Mouse (Mus musculus) embryonic facial prominence, embryonic 11.5 days (tissue): ENCODE results near the gene Ifna15. TPM values are rescaled to one million over a fixed set of nuclear protein-coding genes. Genes with fewer than 3 reads are reported as not detected.
A peak's percentile ranks its signal among the peaks of the same experiment; 100 is the strongest.

ENCODE experiments used
- ATAC-seq: fragments of 200-750 bp; cut with Nextera tagmentation; replicated peaks from 2 replicates; pipeline ENCODE4 v1.8.0; 2017; ENCODE audit warnings: low read depth; ENCODE audit not compliant: insufficient number of reproducible peaks, low FRiP score, low TSS enrichment
- DNase-seq: peaks from one replicate; pipeline ENCODE4 v3.0.0-alpha.2; 2015; ENCODE audit warnings: low spot score
- H3K27ac ChIP-seq: fragments of 300-500 bp; sonication (generic); replicated peaks from 2 replicates; pipeline ENCODE4 v1.5.1; 2014; ENCODE audit warnings: mild to moderate bottlenecking, low read depth, low read length, control low read depth
- H3K27me3 ChIP-seq: fragments of 300-500 bp; sonication (generic); 2 replicates; pipeline ENCODE4 v1.6.1; 2014; ENCODE audit warnings: mild to moderate bottlenecking, low read length, moderate library complexity, mixed read lengths; ENCODE audit not compliant: control insufficient read depth, insufficient read depth
- H3K36me3 ChIP-seq: fragments of 300-500 bp; sonication (generic); replicated peaks from 2 replicates; pipeline ENCODE4 v1.6.1; 2014; ENCODE audit warnings: low read depth, mild to moderate bottlenecking, low read length, moderate library complexity, mixed read lengths; ENCODE audit not compliant: control insufficient read depth, insufficient read depth
- H3K4me1 ChIP-seq: fragments of 300-500 bp; sonication (generic); 2 replicates; pipeline ENCODE4 v1.6.1; 2014; ENCODE audit warnings: low read length, mixed read lengths; ENCODE audit not compliant: control insufficient read depth, insufficient read depth
- H3K4me2 ChIP-seq: fragments of 300-500 bp; sonication (generic); 2 replicates; pipeline ENCODE4 v1.6.1; 2014; ENCODE audit warnings: low read depth, mild to moderate bottlenecking, control low read depth, low read length, moderate library complexity
- H3K4me3 ChIP-seq: fragments of 300-500 bp; sonication (generic); 2 replicates; pipeline ENCODE4 v1.5.1; 2014; ENCODE audit warnings: low read depth, low read length, control low read depth
- H3K9ac ChIP-seq: fragments of 300-500 bp; sonication (generic); replicated peaks from 2 replicates; pipeline ENCODE4 v1.6.1; 2014; ENCODE audit warnings: mild to moderate bottlenecking, control low read depth, low read length
- H3K9me3 ChIP-seq: fragments of 300-500 bp; sonication (generic); replicated peaks from 2 replicates; pipeline ENCODE4 v1.6.1; 2016; ENCODE audit warnings: mild to moderate bottlenecking, low read length, inconsistent platforms, mixed read lengths; ENCODE audit not compliant: control insufficient read depth
- WGBS: fragments of 180-500 bp; shearing (Covaris S2); extraction: QIAGEN DNeasy Blood & Tissue Kit; methylation state at CpG from one replicate; pipeline ENCODE4 v1.1.7; 2014; 5-methylcytosine and 5-hydroxymethylcytosine counted together
- polyA plus RNA-seq: library from polyadenylated mRNA; unstranded; fragments of >200 nt; fragmentation: Nextera tagmentation; extraction: Ambion mirVana; gene quantifications from 2 replicates; pipeline ENCODE4 v1.2.1, GENCODE M21; 2014

The Ifna15 gene
- polyA plus RNA-seq, 1 experiment from 2014 or later: not detected

- WGBS: 82% methylated on average over 12 of the region's 12 CpGs
- H3K9me3 ChIP-seq: no peaks in the 10 kb centered on the region
- no peak overlapping the region for H3K27ac ChIP-seq
- DNase-seq (no peak), ATAC-seq (no peak)
- H3K4me2 ChIP-seq: no peak overlapping the region
- no peaks in the 10 kb centered on the region for H3K27me3 ChIP-seq
- no peaks in the 10 kb centered on the region for H3K4me1 ChIP-seq
- no peak overlapping the region for H3K4me3 ChIP-seq
- H3K9ac ChIP-seq: no peak overlapping the region
- H3K36me3 ChIP-seq: no peaks in the 10 kb centered on the region
Observed at GRCm38 (mm10) chr4:88537328-88537727, 20.7 kb downstream of the Ifna15 start.

GRCm38 (mm10) chr4:88536640-88537039 is 21.4 kb downstream of the Ifna15 start:
- 83% methylated on average over 7 of the region's 7 CpGs for WGBS
- H3K4me3 ChIP-seq: no peak overlapping the region
- no peak for DNase-seq

GRCm38 (mm10) chr4:88535742-88536141 is 22.3 kb downstream of the Ifna15 start:
- H3K9me3 ChIP-seq: no peaks in the 10 kb centered on the region
- no peak overlapping the region for H3K4me3 ChIP-seq
- H3K36me3 ChIP-seq: no peaks in the 10 kb centered on the region
- H3K27me3 ChIP-seq: no peaks in the 10 kb centered on the region
- no peak overlapping the region for H3K4me2 ChIP-seq
- no peak overlapping the region for H3K27ac ChIP-seq
- H3K9ac ChIP-seq: no peak overlapping the region
- 79% methylated on average over 1 of the region's 1 CpGs for WGBS
- no peaks in the 10 kb centered on the region for H3K4me1 ChIP-seq
- no peak for DNase-seq
- no peak for ATAC-seq

More at GRCm38 (mm10) chr4:88536640-88537039, 21.4 kb downstream of the Ifna15 start:
- Histone ChIP-seq H3K4me2 (no peak overlapping the region), H3K4me1 (no peaks in the 10 kb centered on the region), H3K36me3 (no peaks in the 10 kb centered on the region), H3K9me3 (no peaks in the 10 kb centered on the region), H3K9ac (no peak overlapping the region), H3K27ac (no peak overlapping the region), H3K27me3 (no peaks in the 10 kb centered on the region)
- no peak for ATAC-seq

GRCm38 (mm10) chr4:88534903-88535302 is 23.1 kb downstream of the Ifna15 start:
- no peaks in the 10 kb centered on the region for H3K9me3 ChIP-seq
- WGBS: 92% methylated on average over 1 of the region's 1 CpGs
- no peaks in the 10 kb centered on the region for H3K27me3 ChIP-seq
- no peaks in the 10 kb centered on the region for H3K4me1 ChIP-seq
- no peak overlapping the region for H3K27ac ChIP-seq
- no peak overlapping the region for H3K9ac ChIP-seq
- no peak overlapping the region for H3K4me3 ChIP-seq
- ATAC-seq (no peak), DNase-seq (no peak)
- H3K4me2 ChIP-seq: no peak overlapping the region
- H3K36me3 ChIP-seq: no peaks in the 10 kb centered on the region

GRCm38 (mm10) chr4:88533499-88533898 is 24.5 kb downstream of the Ifna15 start:
- 87% methylated on average over 2 of the region's 2 CpGs for WGBS
- Histone ChIP-seq H3K27me3 (no peaks in the 10 kb centered on the region), H3K4me1 (no peaks in the 10 kb centered on the region), H3K4me2 (no peak overlapping the region), H3K9ac (no peak overlapping the region), H3K27ac (no peak overlapping the region), H3K9me3 (no peaks in the 10 kb centered on the region), H3K36me3 (no peaks in the 10 kb centered on the region), H3K4me3 (no peak overlapping the region)
- ATAC-seq: no peak
- DNase-seq: no peak

GRCm38 (mm10) chr4:88530892-88531291 is 27.2 kb downstream of the Ifna15 start:
- no peaks in the 10 kb centered on the region for H3K36me3 ChIP-seq
- DNase-seq: no peak
- 89% methylated on average over 2 of the region's 2 CpGs for WGBS
- no peaks in the 10 kb centered on the region for H3K27me3 ChIP-seq
- no peak for ATAC-seq
- no peak overlapping the region for H3K4me3 ChIP-seq
- no peak overlapping the region for H3K27ac ChIP-seq
- no peak overlapping the region for H3K9ac ChIP-seq
- H3K4me1 ChIP-seq: no peaks in the 10 kb centered on the region
- H3K4me2 ChIP-seq: no peak overlapping the region
- H3K9me3 ChIP-seq: no peaks in the 10 kb centered on the region

- WGBS: 67% methylated on average over 4 of the region's 4 CpGs
- H3K9ac ChIP-seq: no peak overlapping the region
- H3K27me3 ChIP-seq: no peaks in the 10 kb centered on the region
- DNase-seq: no peak
- H3K4me1 ChIP-seq: no peaks in the 10 kb centered on the region
- H3K4me2 ChIP-seq: no peak overlapping the region
- no peak overlapping the region for H3K27ac ChIP-seq
- H3K4me3 ChIP-seq: no peak overlapping the region
- 0 out of 2 replicates have a peak, but pooled peaks have one; percentile 29 for ATAC-seq
- H3K9me3 ChIP-seq: no peaks in the 10 kb centered on the region
- no peaks in the 10 kb centered on the region for H3K36me3 ChIP-seq
Observed at GRCm38 (mm10) chr4:88530271-88530670, 27.8 kb downstream of the Ifna15 start.

GRCm38 (mm10) chr4:88526379-88527049 is 31.5 kb downstream of the Ifna15 start:
- Histone ChIP-seq H3K9ac (no peak overlapping the region), H3K27ac (no peak overlapping the region), H3K4me1 (no peaks in the 10 kb centered on the region), H3K4me2 (no peak overlapping the region), H3K4me3 (no peak overlapping the region), H3K27me3 (no peaks in the 10 kb centered on the region), H3K9me3 (no peaks in the 10 kb centered on the region), H3K36me3 (no peaks in the 10 kb centered on the region)
- DNase-seq (no peak), ATAC-seq (no peak)
- 85% methylated on average over 5 of the region's 5 CpGs for WGBS
